21 mouse cellular contexts compared by ENCODE assay signal in the genomic region with DNA sequence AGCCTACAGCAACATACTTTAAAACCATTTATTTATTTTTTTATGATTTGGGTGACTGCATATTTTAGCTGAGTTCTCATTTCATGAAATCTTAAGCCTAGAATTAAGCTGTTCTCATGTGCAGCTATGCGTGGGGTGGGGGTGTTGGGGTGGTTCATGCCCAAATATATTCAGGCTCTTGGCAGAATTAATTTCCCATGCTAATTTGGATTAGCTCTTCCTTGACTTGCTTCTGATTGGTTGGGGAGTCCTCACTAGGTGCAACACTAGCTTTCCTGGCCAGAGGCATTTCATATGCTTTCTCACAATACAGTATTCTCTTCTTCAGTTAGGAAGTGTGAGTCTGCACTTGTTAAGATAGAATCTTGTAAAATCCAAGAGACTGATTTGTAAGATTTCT.
DNase-seq lines count a peak whose midpoint lies in the region; ATAC-seq lines count a peak whose summit lies in the region.
"Had no signal": no experiment of that assay in that cellular context is flagged by ENCODE, and none has a peak within 500 bp of the region (broad histone marks: within the 10 kb centered on the region; RNA-seq: fewer than 3 reads in every experiment).

No protein-coding gene starts in this region.

- H3K27ac ChIP-seq in forebrain, embryonic 13.5 days, result no peak overlapping the region
- no peak overlapping the region for H3K27ac ChIP-seq in forebrain, embryonic 10.5 days
- H3K27ac ChIP-seq in midbrain, embryonic 12.5 days (replicated peaks), result no peak overlapping the region
- H3K27ac ChIP-seq: gastrocnemius, adult 2 months; hindbrain, embryonic 12.5 days; kidney, postnatal 0 days; liver, embryonic 13.5 days; neural tube, embryonic 12.5 days had no signal

- H3K27me3 ChIP-seq in forebrain, embryonic 13.5 days, result no peaks in the 10 kb centered on the region
- H3K27me3 ChIP-seq in forebrain, embryonic 10.5 days (ENCODE audit: poor library complexity, severe bottlenecking), result no peaks in the 10 kb centered on the region
- no peaks in the 10 kb centered on the region for H3K27me3 ChIP-seq in midbrain, embryonic 12.5 days
- H3K27me3 ChIP-seq: hindbrain, embryonic 12.5 days; liver, embryonic 13.5 days; neural tube, embryonic 12.5 days had no signal

- no peak for DNase-seq in forebrain, embryonic 10.5 days (ENCODE audit: extremely low spot score, low spot score)
- peak; percentile 10 to 13 for DNase-seq in left cerebral cortex, postnatal 14 days (ENCODE audit: low spot score in 2 of 2)
- DNase-seq in left cerebral cortex, adult 9 months (ENCODE audit: low spot score in 2 of 2), result no peak
- DNase-seq in telencephalon, adult 2 months (ENCODE audit: low read depth, low spot score), result peak; percentile 47
- DNase-seq in testis, postnatal 10 days (ENCODE audit: low spot score), result no peak
- DNase-seq: adrenal gland, postnatal 10 days; cerebellum, adult 9-10 months; gastrocnemius, adult 2 months; kidney, adult 2 months; liver, embryonic 13.5 days; lung, adult 2 months; lung, postnatal 14 days; retina, postnatal 1 day; right cerebral cortex, postnatal 4 days; thymus, adult 18-20 months; thymus, postnatal 36 days had no signal

- H3K36me3 ChIP-seq in forebrain, embryonic 13.5 days (ENCODE audit: poor library complexity, severe bottlenecking), result no peaks in the 10 kb centered on the region
- no peaks in the 10 kb centered on the region for H3K36me3 ChIP-seq in forebrain, embryonic 10.5 days (replicated peaks)
- no peaks in the 10 kb centered on the region for H3K36me3 ChIP-seq in midbrain, embryonic 12.5 days
- H3K36me3 ChIP-seq: hindbrain, embryonic 12.5 days; liver, embryonic 13.5 days; neural tube, embryonic 12.5 days had no signal

- no peak overlapping the region for H3K9ac ChIP-seq in forebrain, embryonic 13.5 days
- H3K9ac ChIP-seq in midbrain, embryonic 12.5 days (replicated peaks), result no peak overlapping the region
- H3K9ac ChIP-seq: hindbrain, embryonic 12.5 days; liver, embryonic 13.5 days; neural tube, embryonic 12.5 days had no signal

- no peaks in the 10 kb centered on the region for H3K9me3 ChIP-seq in forebrain, embryonic 13.5 days (replicated peaks)
- no peaks in the 10 kb centered on the region for H3K9me3 ChIP-seq in forebrain, embryonic 10.5 days
- no peaks in the 10 kb centered on the region for H3K9me3 ChIP-seq in midbrain, embryonic 12.5 days
- H3K9me3 ChIP-seq: hindbrain, embryonic 12.5 days; liver, embryonic 13.5 days; neural tube, embryonic 12.5 days had no signal

- H3K4me2 ChIP-seq in forebrain, embryonic 13.5 days, result no peak overlapping the region
- no peak overlapping the region for H3K4me2 ChIP-seq in midbrain, embryonic 12.5 days (replicated peaks)
- H3K4me2 ChIP-seq: hindbrain, embryonic 12.5 days; liver, embryonic 13.5 days; neural tube, embryonic 12.5 days had no signal

- no peak overlapping the region for H3K4me3 ChIP-seq in forebrain, embryonic 13.5 days
- H3K4me3 ChIP-seq in forebrain, embryonic 10.5 days, result no peak overlapping the region
- no peak overlapping the region for H3K4me3 ChIP-seq in midbrain, embryonic 12.5 days
- H3K4me3 ChIP-seq: gastrocnemius, adult 2 months; hindbrain, embryonic 12.5 days; liver, embryonic 13.5 days; neural tube, embryonic 12.5 days had no signal

- no peaks in the 10 kb centered on the region for H3K4me1 ChIP-seq in forebrain, embryonic 13.5 days
- no peaks in the 10 kb centered on the region for H3K4me1 ChIP-seq in forebrain, embryonic 10.5 days
- no peaks in the 10 kb centered on the region for H3K4me1 ChIP-seq in midbrain, embryonic 12.5 days
- H3K4me1 ChIP-seq: hindbrain, embryonic 12.5 days; liver, embryonic 13.5 days; neural tube, embryonic 12.5 days had no signal

- ATAC-seq in forebrain, embryonic 13.5 days, result 0 out of 2 replicates have a peak, but pooled peaks have one; percentile 53
- peak; percentile 63; the same call in 1 of the 2 replicates for ATAC-seq in midbrain, embryonic 12.5 days (ENCODE audit: low FRiP score, low read depth)

- WGBS in forebrain, embryonic 13.5 days, result 75% methylated on average over 1 of the region's 1 CpGs
- WGBS in forebrain, embryonic 10.5 days, result 74% methylated on average over 1 of the region's 1 CpGs
- WGBS in midbrain, embryonic 12.5 days, result 65% methylated on average over 1 of the region's 1 CpGs

- intact Hi-C loops in left cerebral cortex, postnatal 14 days (cut with DNase I), result no loop called here

Comparison
In these comparisons a context has a peak if more than half of its experiments do, and no peak if none do; other contexts are left out.
1. DNase-seq: peak in left cerebral cortex, postnatal 14 days (2 of 2) and telencephalon, adult 2 months (single experiment); none in forebrain, embryonic 10.5 days (single experiment), left cerebral cortex, adult 9 months (0 of 2) and testis, postnatal 10 days (single experiment).